Mouse (Mus musculus): ENCODE measurements around the gene Rdh8. TPM values are rescaled to one million over a fixed set of nuclear protein-coding genes. Genes with fewer than 3 reads are reported as not detected.

The Rdh8 gene
- polyA plus RNA-seq (2014; fragmentation: Illumina TruSeq; extraction: RNeasy Lipid Tissue Mini Kit (QIAGEN cat#74804); ENCODE audit: insufficient read depth, low read depth, low replicate concordance) = not detected

DNA sequence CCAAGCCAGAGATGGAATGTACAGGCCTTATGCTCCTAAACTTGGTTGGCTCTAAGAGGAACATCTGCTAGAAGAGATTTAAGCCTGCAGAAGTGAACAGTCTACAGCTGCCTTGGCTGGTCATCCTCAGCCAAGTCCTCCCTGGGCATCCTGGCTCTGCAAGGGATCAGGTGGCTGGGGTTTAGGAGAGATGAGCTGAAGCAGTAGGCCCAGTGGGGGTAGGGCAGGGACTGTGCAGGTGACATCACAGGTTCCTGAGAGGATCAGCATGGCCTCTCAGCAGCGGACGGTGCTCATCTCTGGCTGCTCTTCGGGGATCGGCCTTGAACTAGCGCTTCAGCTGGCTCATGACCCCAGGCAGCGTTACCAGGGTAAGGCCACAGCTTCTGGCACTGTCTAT, at the start of gene Rdh8:
TSS of gene Rdh8 (plus strand) at position 268 of the 400 bp plus-strand sequence.

DNA sequence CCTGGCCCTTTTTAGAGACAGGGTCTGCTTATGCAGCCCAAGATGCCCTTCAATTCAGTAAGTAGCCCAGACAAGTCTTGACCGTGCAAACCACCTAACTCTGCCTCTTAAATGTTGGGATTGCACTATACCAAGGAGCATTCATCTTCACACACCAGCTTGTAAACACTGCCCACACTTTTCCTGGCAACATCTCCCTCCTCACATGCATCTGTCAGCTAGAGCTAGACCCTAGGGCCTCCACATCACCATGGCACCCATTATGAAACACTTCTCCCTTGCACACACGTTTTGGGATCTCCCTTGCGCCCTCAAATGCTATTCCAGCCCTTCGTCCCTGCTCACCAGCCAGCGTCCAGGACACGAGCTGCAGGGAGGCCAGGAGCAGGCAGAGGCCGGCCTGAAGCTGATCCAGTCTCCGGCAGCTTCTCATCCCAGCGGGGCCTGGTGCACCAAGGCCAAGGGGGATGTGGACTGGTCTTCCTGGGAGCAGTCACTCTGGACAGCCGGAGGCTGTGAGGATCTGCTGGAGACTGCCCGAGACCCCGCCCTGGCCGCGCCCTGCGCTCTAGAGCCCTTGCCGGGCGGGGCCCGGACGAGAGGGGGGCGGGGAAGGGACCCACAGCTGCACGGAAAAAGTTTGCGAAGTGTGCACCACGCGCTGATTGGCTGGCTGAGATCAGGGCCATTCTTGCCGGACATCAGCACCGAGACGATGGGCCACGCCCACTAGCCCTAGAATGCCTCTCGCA, 3.6 kb upstream of the Rdh8 start, which contains the start of gene Col5a3:
TSS of gene Col5a3 (minus strand) at position 547 of the 752 bp plus-strand sequence.

DNA sequence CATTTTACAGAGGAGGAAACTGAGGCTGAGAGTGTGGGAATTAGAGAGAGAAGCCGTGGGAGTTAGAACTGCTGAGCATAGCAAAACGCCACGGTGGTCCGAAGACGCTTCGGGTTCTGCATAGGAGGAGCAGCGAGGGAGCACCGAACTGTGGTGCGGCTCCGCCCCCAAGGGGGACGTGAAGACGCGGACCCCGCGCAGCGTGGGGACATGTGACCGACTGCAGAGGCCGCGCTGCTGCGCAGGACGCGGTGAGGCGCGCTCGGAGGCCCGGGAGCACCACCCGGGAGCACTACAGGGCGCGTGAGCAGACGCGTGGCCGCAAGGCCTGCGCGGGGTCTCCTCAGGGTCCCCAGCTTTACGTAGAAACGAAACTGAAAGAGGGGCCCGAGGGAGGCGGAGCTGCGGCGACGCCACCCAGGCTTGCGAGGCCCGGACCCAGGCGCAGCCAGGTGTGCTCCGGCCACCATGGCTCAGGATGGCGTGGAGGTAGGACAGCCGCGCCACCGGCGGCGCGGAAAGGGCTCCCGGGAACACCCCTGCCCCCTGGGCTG, 50.2 kb downstream of the Rdh8 start, which contains the start of gene A230050P20Rik:
TSS of gene A230050P20Rik (plus strand) at position 195 of the 554 bp plus-strand sequence.

Other genes starting within 250 kb of the Rdh8 start
- gene Zfp846, start 237.2 kb upstream of the Rdh8 start, polyA plus RNA-seq (2014; fragmentation: Illumina TruSeq; extraction: RNeasy Lipid Tissue Mini Kit (QIAGEN cat#74804); ENCODE audit: insufficient read depth, low read depth, low replicate concordance) = 3.5 TPM
- gene Ubl5, start 175.6 kb upstream of the Rdh8 start, polyA plus RNA-seq (2014; fragmentation: Illumina TruSeq; extraction: RNeasy Lipid Tissue Mini Kit (QIAGEN cat#74804); ENCODE audit: insufficient read depth, low read depth, low replicate concordance) = 615 TPM
- 13.3 TPM for gene Fbxl12, start 173.7 kb upstream of the Rdh8 start, polyA plus RNA-seq (2014; fragmentation: Illumina TruSeq; extraction: RNeasy Lipid Tissue Mini Kit (QIAGEN cat#74804); ENCODE audit: insufficient read depth, low read depth, low replicate concordance)
- gene Pin1, start 166.4 kb upstream of the Rdh8 start, polyA plus RNA-seq (2014; fragmentation: Illumina TruSeq; extraction: RNeasy Lipid Tissue Mini Kit (QIAGEN cat#74804); ENCODE audit: insufficient read depth, low read depth, low replicate concordance) = 15.8 TPM
- 4.6 TPM for gene Olfm2, start 72.2 kb upstream of the Rdh8 start, polyA plus RNA-seq (2014; fragmentation: Illumina TruSeq; extraction: RNeasy Lipid Tissue Mini Kit (QIAGEN cat#74804); ENCODE audit: insufficient read depth, low read depth, low replicate concordance)
- 1.3 TPM for gene Col5a3, start 3.4 kb upstream of the Rdh8 start, polyA plus RNA-seq (2014; fragmentation: Illumina TruSeq; extraction: RNeasy Lipid Tissue Mini Kit (QIAGEN cat#74804); ENCODE audit: insufficient read depth, low read depth, low replicate concordance)
- gene A230050P20Rik, start 50.1 kb downstream of the Rdh8 start, polyA plus RNA-seq (2014; fragmentation: Illumina TruSeq; extraction: RNeasy Lipid Tissue Mini Kit (QIAGEN cat#74804); ENCODE audit: insufficient read depth, low read depth, low replicate concordance) = 17.4 TPM
- 2.2 TPM for gene Angptl6, start 61.2 kb downstream of the Rdh8 start, polyA plus RNA-seq (2014; fragmentation: Illumina TruSeq; extraction: RNeasy Lipid Tissue Mini Kit (QIAGEN cat#74804); ENCODE audit: insufficient read depth, low read depth, low replicate concordance)
- 15.0 TPM for gene Ppan, start 69.7 kb downstream of the Rdh8 start, polyA plus RNA-seq (2014; fragmentation: Illumina TruSeq; extraction: RNeasy Lipid Tissue Mini Kit (QIAGEN cat#74804); ENCODE audit: insufficient read depth, low read depth, low replicate concordance)
- gene Eif3g, start 80.1 kb downstream of the Rdh8 start, polyA plus RNA-seq (2014; fragmentation: Illumina TruSeq; extraction: RNeasy Lipid Tissue Mini Kit (QIAGEN cat#74804); ENCODE audit: insufficient read depth, low read depth, low replicate concordance) = 123 TPM
- gene Dnmt1, start 141.4 kb downstream of the Rdh8 start, polyA plus RNA-seq (2014; fragmentation: Illumina TruSeq; extraction: RNeasy Lipid Tissue Mini Kit (QIAGEN cat#74804); ENCODE audit: insufficient read depth, low read depth, low replicate concordance) = 8.6 TPM
- 8.2 TPM for gene S1pr2, start 158.3 kb downstream of the Rdh8 start, polyA plus RNA-seq (2014; fragmentation: Illumina TruSeq; extraction: RNeasy Lipid Tissue Mini Kit (QIAGEN cat#74804); ENCODE audit: insufficient read depth, low read depth, low replicate concordance)
- 54.9 TPM for gene Mrpl4, start 184.2 kb downstream of the Rdh8 start, polyA plus RNA-seq (2014; fragmentation: Illumina TruSeq; extraction: RNeasy Lipid Tissue Mini Kit (QIAGEN cat#74804); ENCODE audit: insufficient read depth, low read depth, low replicate concordance)
- gene Icam1, start 197.5 kb downstream of the Rdh8 start, polyA plus RNA-seq (2014; fragmentation: Illumina TruSeq; extraction: RNeasy Lipid Tissue Mini Kit (QIAGEN cat#74804); ENCODE audit: insufficient read depth, low read depth, low replicate concordance) = 159 TPM
- gene Icam4, start 210.9 kb downstream of the Rdh8 start, polyA plus RNA-seq (2014; fragmentation: Illumina TruSeq; extraction: RNeasy Lipid Tissue Mini Kit (QIAGEN cat#74804); ENCODE audit: insufficient read depth, low read depth, low replicate concordance) = 1.6 TPM
- gene Icam5, start 213.6 kb downstream of the Rdh8 start, polyA plus RNA-seq (2014; fragmentation: Illumina TruSeq; extraction: RNeasy Lipid Tissue Mini Kit (QIAGEN cat#74804); ENCODE audit: insufficient read depth, low read depth, low replicate concordance) = 0.12 TPM
- gene Zglp1, start 248.6 kb downstream of the Rdh8 start, polyA plus RNA-seq (2014; fragmentation: Illumina TruSeq; extraction: RNeasy Lipid Tissue Mini Kit (QIAGEN cat#74804); ENCODE audit: insufficient read depth, low read depth, low replicate concordance) = not detected

Measured in lung, adult 10 weeks (tissue).